Mouse (Mus musculus) kidney, adult 2 months (tissue): ENCODE results near the gene Rbfox1. TPM values are rescaled to one million over a fixed set of nuclear protein-coding genes. Genes with fewer than 3 reads are reported as not detected.

Experiments used
- DNase-seq: peaks from one replicate; pipeline ENCODE4 v3.0.0; 2021
- H3K27ac ChIP-seq: fragments of 200-500 bp; 2 replicates; pipeline ENCODE4 v1.5.1; 2012; ENCODE audit warnings: low read depth, low read length, control low read depth, inconsistent platforms; ENCODE audit not compliant: insufficient read depth
- H3K27me3 ChIP-seq: fragments of 200-500 bp; replicated peaks from 2 replicates; pipeline ENCODE4 v1.6.1; 2012; ENCODE audit warnings: mild to moderate bottlenecking, moderate library complexity, low read length, inconsistent platforms; ENCODE audit not compliant: control insufficient read depth, insufficient read depth
- H3K36me3 ChIP-seq: fragments of 200-500 bp; 2 replicates; pipeline ENCODE4 v1.6.1; 2012; ENCODE audit warnings: mild to moderate bottlenecking, moderate library complexity, low read length, inconsistent platforms; ENCODE audit not compliant: control insufficient read depth, insufficient read depth
- H3K4me1 ChIP-seq: fragments of 200-500 bp; 2 replicates; pipeline ENCODE4 v1.6.1; 2011; ENCODE audit warnings: low read length; ENCODE audit not compliant: control insufficient read depth, insufficient read depth
- H3K4me3 ChIP-seq: fragments of 200-500 bp; 2 replicates; pipeline ENCODE4 v1.5.1; 2011; ENCODE audit warnings: mild to moderate bottlenecking, low read depth, low read length, control low read depth; ENCODE audit not compliant: insufficient read depth
- CTCF ChIP-seq: fragments of 200-500 bp; conservative IDR thresholded peaks from 2 replicates; pipeline ENCODE4 v1.5.1; 2011; ENCODE audit warnings: low read depth, mild to moderate bottlenecking, control low read depth, low read length, moderate library complexity, mixed read lengths; ENCODE audit not compliant: insufficient read depth, insufficient read length
- POLR2A ChIP-seq: fragments of 200-500 bp; IDR thresholded peaks from one replicate; pipeline ENCODE4 v1.6.1; 2011; ENCODE audit warnings: low read depth, low read length, control low read depth
- WGBS: fragments of 180-500 bp; shearing (Covaris S2); methylation state at CpG from one replicate; pipeline ENCODE4 v1.1.7; 2018; 5-methylcytosine and 5-hydroxymethylcytosine counted together
- polyA plus RNA-seq: library from polyadenylated mRNA; depleted of rRNA; stranded (reverse); fragments of >200 nt; gene quantifications from 2 replicates; pipeline ENCODE4 v1.2.3, GENCODE M21; 2012

The Rbfox1 gene
- polyA plus RNA-seq, 1 experiment, result 4.2 TPM

DNA sequence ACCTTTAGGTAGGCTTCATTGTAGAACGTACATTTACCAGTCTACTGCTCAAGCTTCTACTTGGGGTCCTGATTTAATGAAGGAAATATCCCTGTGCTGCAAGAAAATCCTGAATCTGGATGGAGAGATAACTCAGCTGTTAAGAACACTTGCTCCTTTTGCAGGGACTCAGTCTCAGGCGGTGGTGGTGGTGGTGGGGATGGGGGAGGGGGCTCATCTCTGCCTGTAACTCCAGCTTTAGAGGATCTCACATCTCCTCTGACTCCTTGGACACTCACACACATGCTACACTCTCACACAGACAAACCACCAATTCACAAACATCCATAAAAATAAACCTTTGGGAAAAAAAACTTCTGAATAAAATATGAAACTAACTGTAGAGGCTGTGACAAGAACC lies 1101.3 kb downstream of the Rbfox1 start:
- no peak overlapping the region for H3K27ac ChIP-seq
- no peak overlapping the region for H3K4me3 ChIP-seq
- WGBS, result 76% methylated on average over 2 of the region's 2 CpGs
- H3K27me3 ChIP-seq, result no peaks in the 10 kb centered on the region
- DNase-seq, result no peak
- no peaks in the 10 kb centered on the region for H3K36me3 ChIP-seq
- TF ChIP-seq POLR2A (no peak), CTCF (no peak)
- no peaks in the 10 kb centered on the region for H3K4me1 ChIP-seq

DNA sequence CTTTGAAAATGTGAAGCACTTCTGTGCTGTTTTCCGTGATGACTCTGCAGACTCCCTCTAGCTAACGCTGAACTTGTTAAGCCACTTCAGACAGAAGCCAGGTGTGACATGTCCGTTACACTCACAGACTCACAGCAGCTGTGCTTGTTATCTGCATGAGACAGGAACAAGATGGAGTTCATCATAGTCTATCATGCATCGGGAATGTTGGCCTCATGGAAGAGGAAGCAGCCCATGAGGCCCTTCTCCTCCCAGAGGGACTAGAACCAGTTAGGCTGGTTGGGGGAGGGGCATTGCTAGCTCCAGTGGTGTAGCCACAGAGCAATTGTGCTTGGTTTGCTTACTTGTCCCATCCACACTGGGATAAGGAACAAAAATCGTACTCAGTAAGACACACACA lies 1107.1 kb downstream of the Rbfox1 start:
- TF ChIP-seq CTCF (no peak), POLR2A (no peak)
- Histone ChIP-seq H3K4me3 (no peak overlapping the region), H3K27me3 (no peaks in the 10 kb centered on the region), H3K36me3 (no peaks in the 10 kb centered on the region), H3K27ac (no peak overlapping the region), H3K4me1 (no peaks in the 10 kb centered on the region)
- whole genome bisulfite sequencing, result 63% methylated on average over 5 of the region's 5 CpGs
- no peak for DNase-seq

DNA sequence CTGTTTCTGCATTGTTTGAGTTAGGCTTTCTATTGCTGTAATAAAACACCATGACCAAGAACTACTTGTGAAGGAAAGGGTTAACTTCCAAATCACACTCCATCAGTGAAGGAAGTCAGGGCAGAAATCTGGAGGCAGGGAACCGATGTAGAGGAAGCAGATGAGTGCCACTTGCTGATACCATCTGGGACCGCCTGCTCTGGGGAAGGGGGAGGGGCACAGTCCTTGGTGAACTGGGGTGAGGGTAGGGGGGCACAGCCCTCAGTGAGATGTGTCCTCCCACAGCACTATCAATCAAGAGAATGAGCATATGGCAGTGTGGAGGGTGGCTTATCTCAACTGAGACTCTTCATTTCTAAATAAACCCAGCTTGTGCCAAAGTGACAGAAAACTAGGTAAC lies 1108.0 kb downstream of the Rbfox1 start:
- H3K27me3 ChIP-seq, result no peaks in the 10 kb centered on the region
- no peak overlapping the region for H3K4me3 ChIP-seq
- WGBS, result 15% methylated on average over 2 of the region's 2 CpGs
- no peaks in the 10 kb centered on the region for H3K4me1 ChIP-seq
- TF ChIP-seq CTCF (no peak), POLR2A (no peak)
- DNase-seq, result no peak
- H3K27ac ChIP-seq, result no peak overlapping the region
- no peaks in the 10 kb centered on the region for H3K36me3 ChIP-seq

GRCm38 (mm10) chr16:6997109-6997508 lies 1112.0 kb downstream of the Rbfox1 start:
- no peaks in the 10 kb centered on the region for H3K4me1 ChIP-seq
- TF ChIP-seq POLR2A (no peak), CTCF (no peak)
- no peaks in the 10 kb centered on the region for H3K27me3 ChIP-seq
- no peak for DNase-seq
- WGBS, result 19% methylated on average over 4 of the region's 4 CpGs
- no peak overlapping the region for H3K4me3 ChIP-seq
- H3K27ac ChIP-seq, result no peak overlapping the region
- no peaks in the 10 kb centered on the region for H3K36me3 ChIP-seq

DNA sequence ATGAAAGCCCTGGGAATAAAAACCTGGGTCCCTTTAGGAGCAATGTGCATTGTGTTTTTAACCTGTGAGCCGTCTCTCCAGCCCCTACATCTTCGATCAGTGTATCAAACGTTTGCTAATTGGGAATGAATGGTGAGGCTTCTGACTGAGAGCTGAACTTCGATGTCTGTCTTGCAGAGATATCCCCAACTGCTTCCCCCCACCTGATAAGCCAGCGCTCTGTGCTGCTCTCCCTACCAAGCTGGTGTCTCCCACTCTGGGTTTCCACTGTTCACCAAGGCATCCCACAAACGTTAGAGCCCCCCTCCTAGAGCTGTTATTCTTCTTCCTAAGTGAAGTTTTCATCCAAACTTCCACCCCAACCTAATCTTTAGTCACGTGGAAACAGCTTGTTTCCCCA lies 1112.7 kb downstream of the Rbfox1 start:
- TF ChIP-seq CTCF (no peak), POLR2A (no peak)
- H3K27me3 ChIP-seq, result no peaks in the 10 kb centered on the region
- H3K4me1 ChIP-seq, result no peaks in the 10 kb centered on the region
- no peak overlapping the region for H3K27ac ChIP-seq
- 42% methylated on average over 7 of the region's 7 CpGs for WGBS
- no peak for DNase-seq
- no peaks in the 10 kb centered on the region for H3K36me3 ChIP-seq
- no peak overlapping the region for H3K4me3 ChIP-seq

DNA sequence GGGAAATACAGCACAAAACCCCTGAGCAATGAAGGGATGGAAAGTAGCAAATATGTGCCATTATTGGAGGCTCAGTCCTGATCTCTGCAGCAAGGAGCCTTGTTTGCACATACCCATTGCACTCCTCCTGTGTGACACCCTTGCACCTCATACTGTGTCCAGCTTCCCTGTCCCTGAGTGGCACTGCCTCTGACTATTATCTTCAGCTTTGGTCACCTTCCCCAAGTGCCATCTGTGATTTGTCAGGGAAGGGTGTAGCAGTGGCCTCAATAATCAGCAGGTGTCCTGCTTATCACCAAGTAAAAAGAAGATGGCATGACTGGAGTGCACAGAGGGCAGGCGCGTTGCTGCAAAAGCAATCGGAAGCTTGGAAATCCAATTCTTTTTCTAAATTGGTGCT lies 1119.4 kb downstream of the Rbfox1 start:
- no peaks in the 10 kb centered on the region for H3K4me1 ChIP-seq
- no peak overlapping the region for H3K4me3 ChIP-seq
- WGBS, result 97% methylated on average over 3 of the region's 3 CpGs
- H3K27me3 ChIP-seq, result no peaks in the 10 kb centered on the region
- TF ChIP-seq POLR2A (no peak), CTCF (no peak)
- DNase-seq, result no peak
- H3K36me3 ChIP-seq, result no peaks in the 10 kb centered on the region
- no peak overlapping the region for H3K27ac ChIP-seq

GRCm38 (mm10) chr16:7005478-7005877 lies 1120.3 kb downstream of the Rbfox1 start:
- Histone ChIP-seq H3K36me3 (no peaks in the 10 kb centered on the region), H3K4me1 (no peaks in the 10 kb centered on the region), H3K4me3 (no peak overlapping the region), H3K27me3 (no peaks in the 10 kb centered on the region), H3K27ac (no peak overlapping the region)
- DNase-seq, result peak; percentile 7
- TF ChIP-seq POLR2A (no peak), CTCF (peak; percentile 37; the same call in 1 of the 2 replicates)
- 32% methylated on average over 3 of the region's 3 CpGs for WGBS

- TF ChIP-seq CTCF (no peak), POLR2A (no peak)
- Histone ChIP-seq H3K4me1 (no peaks in the 10 kb centered on the region), H3K27me3 (no peaks in the 10 kb centered on the region), H3K27ac (no peak overlapping the region), H3K4me3 (no peak overlapping the region), H3K36me3 (no peaks in the 10 kb centered on the region)
- 84% methylated on average over 7 of the region's 7 CpGs for WGBS
- no peak for DNase-seq
Measured at GRCm38 (mm10) chr16:7017310-7017709, 1132.2 kb downstream of the Rbfox1 start.
